Mouse (Mus musculus) bone marrow, adult 2 months (tissue): ENCODE measurements around the gene Gpbp1l1.

Experiments
- CTCF ChIP-seq: fragments of 200-500 bp; IDR thresholded peaks from 2 replicates; pipeline ENCODE4 v1.5.1; 2011; ENCODE audit warnings: low read length, control low read depth; ENCODE audit not compliant: control insufficient read depth, insufficient read depth
- POLR2A ChIP-seq: fragments of 200-500 bp; IDR thresholded peaks from 2 replicates; pipeline ENCODE4 v1.6.1; 2011; ENCODE audit warnings: low read depth, mild to moderate bottlenecking, control low read depth, low read length, borderline replicate concordance; ENCODE audit not compliant: control insufficient read depth

DNA sequence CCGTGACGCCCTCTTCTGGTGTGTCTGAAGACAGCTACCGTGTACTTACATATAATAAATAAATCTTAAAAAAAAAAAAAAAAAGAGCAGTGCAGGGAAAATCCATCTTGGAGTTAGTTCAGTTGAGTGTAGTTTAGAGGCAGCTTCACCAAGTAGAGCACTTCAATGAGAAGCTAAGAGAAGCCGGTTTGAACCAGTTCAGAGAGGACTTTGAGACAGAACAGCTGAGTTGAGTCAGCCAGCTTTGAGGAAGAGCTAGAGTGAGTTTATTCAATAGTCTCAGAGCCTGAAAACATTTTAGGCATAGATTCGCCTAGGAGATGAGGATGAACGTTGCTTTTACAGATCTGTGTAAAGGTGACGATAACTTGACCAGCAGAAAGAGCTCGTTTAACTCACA, 38.3 kb downstream of the Gpbp1l1 start:
- TF ChIP-seq CTCF (no peak), POLR2A (no peak)
